8 mouse cellular contexts compared by ENCODE assay signal in genomic region chr7:3275455-3276170, GRCm38 (mm10). TPM values are rescaled to one million over a fixed set of nuclear protein-coding genes. Genes with fewer than 3 reads are reported as not detected.
DNase-seq lines count a peak whose midpoint lies in the region; ATAC-seq and TF ChIP-seq lines count a peak whose summit lies in the region.

No protein-coding gene starts in this region.

- TF ChIP-seq EP300 in heart, adult 2 months (IDR thresholded peaks at IDR 0.05; ENCODE audit: insufficient read depth, low read depth, low read length), result no peak

- no peaks in the 10 kb centered on the region for H3K79me2 ChIP-seq in heart, adult 2 months (replicated peaks; ENCODE audit: control insufficient read depth, insufficient read depth, low read length)

- peak overlapping the region; percentile 51 for H3K9ac ChIP-seq in heart, adult 2 months (ENCODE audit: low read depth, low read length)
- no peak overlapping the region for H3K9ac ChIP-seq in embryonic facial prominence, embryonic 12.5 days
- H3K9ac ChIP-seq in kidney, postnatal 0 days (ENCODE audit: low read depth, low read length), result no peak overlapping the region

- H3K4me3 ChIP-seq in heart, adult 2 months, result peak overlapping the region; percentile 32
- H3K4me3 ChIP-seq in embryonic facial prominence, embryonic 12.5 days, result no peak overlapping the region
- no peak overlapping the region for H3K4me3 ChIP-seq in kidney, postnatal 0 days (replicated peaks; ENCODE audit: low read depth, low read length)

- no peaks in the 10 kb centered on the region for H3K9me3 ChIP-seq in embryonic facial prominence, embryonic 12.5 days
- H3K9me3 ChIP-seq in kidney, postnatal 0 days (replicated peaks; ENCODE audit: low read length), result no peaks in the 10 kb centered on the region

- 36% methylated on average over 6 of the region's 6 CpGs for WGBS in heart, adult 2 months
- 39% methylated on average over 6 of the region's 6 CpGs for WGBS in embryonic facial prominence, embryonic 12.5 days
- WGBS in kidney, postnatal 0 days, result 47% methylated on average over 6 of the region's 6 CpGs

- H3K36me3 ChIP-seq in heart, adult 2 months (ENCODE audit: control insufficient read depth, insufficient read depth, low read length), result no peaks in the 10 kb centered on the region
- H3K36me3 ChIP-seq in embryonic facial prominence, embryonic 12.5 days, result no peaks in the 10 kb centered on the region
- H3K36me3 ChIP-seq in kidney, postnatal 0 days (ENCODE audit: insufficient read depth, low read length), result no peaks in the 10 kb centered on the region

- intact Hi-C loops in heart, adult 2 months (cut with DNase I), result loop anchor here (1.0 kb wide), 1 partner anchor 17 kb away; no protein-coding TSS in a partner anchor
- intact Hi-C loops in heart, postnatal 25 days (cut with DNase I), result loop anchor here (2.0 kb wide), 1 partner anchor 17 kb away; no protein-coding TSS in a partner anchor

- no peaks in the 10 kb centered on the region for H3K27me3 ChIP-seq in heart, adult 2 months (ENCODE audit: control insufficient read depth, insufficient read depth, low read length)
- no peaks in the 10 kb centered on the region for H3K27me3 ChIP-seq in embryonic facial prominence, embryonic 12.5 days
- no peaks in the 10 kb centered on the region for H3K27me3 ChIP-seq in kidney, postnatal 0 days (ENCODE audit: insufficient read depth, low read length)

- TF ChIP-seq CTCF in heart, adult 2 months (IDR thresholded peaks at IDR 0.05), result no peak
- no peak for TF ChIP-seq CTCF in kidney, postnatal 0 days (IDR thresholded peaks at IDR 0.05; ENCODE audit: low read depth)

- peak; percentile 51 for DNase-seq in heart, adult 2 months
- no peak for DNase-seq in heart, postnatal 25 days (ENCODE audit: low spot score)
- DNase-seq in kidney, postnatal 0 days (ENCODE audit: low spot score), result peak; percentile 73
- DNase-seq in cerebellum, adult 9-10 months, result no peak
- DNase-seq in thymus, postnatal 4 days, result no peak
- no peak for DNase-seq in ovary, postnatal 36 days (ENCODE audit: low spot score)

- H3K4me2 ChIP-seq in embryonic facial prominence, embryonic 12.5 days (replicated peaks), result no peak overlapping the region
- no peak overlapping the region for H3K4me2 ChIP-seq in kidney, postnatal 0 days (ENCODE audit: low read length)

- TF ChIP-seq POLR2A in heart, adult 2 months (IDR thresholded peaks at IDR 0.05; ENCODE audit: insufficient read depth, low read depth, low read length), result no peak

- peak overlapping the region; percentile 72 for H3K27ac ChIP-seq in heart, adult 2 months
- H3K27ac ChIP-seq in embryonic facial prominence, embryonic 12.5 days, result 0 out of 2 replicates have a peak overlapping the region, but pooled peaks have one; percentile 36
- peak overlapping the region; percentile 78; the same call in 1 of the 2 replicates for H3K27ac ChIP-seq in kidney, postnatal 0 days

- H3K4me1 ChIP-seq in heart, adult 2 months (ENCODE audit: control insufficient read depth, insufficient read depth, low read length), result peaks cover 10% of the 10 kb centered on the region
- 0 out of 2 replicates have a peak, but pooled peaks cover 3% of the 10 kb centered on the region for H3K4me1 ChIP-seq in embryonic facial prominence, embryonic 12.5 days
- no peaks in the 10 kb centered on the region for H3K4me1 ChIP-seq in kidney, postnatal 0 days (replicated peaks; ENCODE audit: insufficient read depth, low read length)

- ATAC-seq in embryonic facial prominence, embryonic 12.5 days (ENCODE audit: insufficient number of reproducible peaks, insufficient read depth, low FRiP score, low TSS enrichment), result no peak
- no peak for ATAC-seq in kidney, postnatal 0 days (replicated peaks; ENCODE audit: low FRiP score, low read depth)
- 0 out of 2 replicates have a peak, but pooled peaks have one; percentile 40 for ATAC-seq in monocyte, adult 5-6 weeks (replicated peaks; ENCODE audit: insufficient number of reproducible peaks, low FRiP score, low TSS enrichment, poor library complexity, severe bottlenecking)

RNA-seq across cellular contexts. Expression of gene Myadm, which starts 13.3 kb away (rescaled TPM):
- total RNA-seq in heart, adult 2 months (2021), result 100 to 1,000 TPM; 131 to 139 TPM
- polyA plus RNA-seq in heart, adult 2 months (2012; rRNA removed), result 397 and 685 TPM in 2 replicates
- 100 to 1,000 TPM; 157 to 191 TPM for total RNA-seq in heart, postnatal 25 days (2021)
- polyA plus RNA-seq in embryonic facial prominence, embryonic 12.5 days (2016; fragmentation: Nextera tagmentation; extraction: Ambion mirVana), result 34.4 and 38.0 TPM in 2 replicates
- polyA plus RNA-seq in kidney, postnatal 0 days (2015; fragmentation: Nextera tagmentation; extraction: Ambion mirVana), result 73.0 and 79.8 TPM in 2 replicates
- total RNA-seq in monocyte, adult 5-6 weeks (2017), result 50.6 to 61.2 TPM (median 60.3 TPM) in 3 replicates

RNA-seq across cellular contexts. Expression of gene Prkcg, which starts 13.4 kb away (rescaled TPM):
- 1 to 10 TPM in 1 of 2 experiments, under 1 TPM in 1; 0.89 to 3.0 TPM for total RNA-seq in heart, adult 2 months (2021)
- polyA plus RNA-seq in heart, adult 2 months (2012; rRNA removed), result 4.5 and 4.7 TPM in 2 replicates
- total RNA-seq in heart, postnatal 25 days (2021), result 1 to 10 TPM; 1.3 to 3.1 TPM
- 0.12 and 0.19 TPM in 2 replicates for polyA plus RNA-seq in embryonic facial prominence, embryonic 12.5 days (2016; fragmentation: Nextera tagmentation; extraction: Ambion mirVana)
- 0.05 TPM in 2 replicates for polyA plus RNA-seq in kidney, postnatal 0 days (2015; fragmentation: Nextera tagmentation; extraction: Ambion mirVana)
- 1.9 to 7.0 TPM (median 3.2 TPM) in 3 replicates for total RNA-seq in monocyte, adult 5-6 weeks (2017)

RNA-seq across cellular contexts. Expression of gene Nlrp12, which starts 26.1 kb away (rescaled TPM):
- total RNA-seq in heart, adult 2 months (2021), result under 1 TPM in 1 of 2 experiments, not detected in 1; 0.13 TPM
- 0.14 TPM in 1 of 2 replicates, not detected in the other for polyA plus RNA-seq in heart, adult 2 months (2012; rRNA removed)
- total RNA-seq in heart, postnatal 25 days (2021), result not detected
- 0.03 TPM in 1 of 2 replicates, not detected in the other for polyA plus RNA-seq in embryonic facial prominence, embryonic 12.5 days (2016; fragmentation: Nextera tagmentation; extraction: Ambion mirVana)
- 0.05 TPM in 1 of 2 replicates, not detected in the other for polyA plus RNA-seq in kidney, postnatal 0 days (2015; fragmentation: Nextera tagmentation; extraction: Ambion mirVana)
- 2.6 to 2.9 TPM in 2 of 3 replicates, not detected in the other for total RNA-seq in monocyte, adult 5-6 weeks (2017)

RNA-seq across cellular contexts. Expression of gene Cacng7, which starts 57.1 kb away (rescaled TPM):
- 1 to 10 TPM; 4.3 to 5.4 TPM for total RNA-seq in heart, adult 2 months (2021)
- polyA plus RNA-seq in heart, adult 2 months (2012; rRNA removed), result 6.7 and 7.7 TPM in 2 replicates
- total RNA-seq in heart, postnatal 25 days (2021), result 1 to 10 TPM; 3.5 to 4.3 TPM
- polyA plus RNA-seq in embryonic facial prominence, embryonic 12.5 days (2016; fragmentation: Nextera tagmentation; extraction: Ambion mirVana), result 3.7 TPM in 2 replicates
- 0.64 and 0.83 TPM in 2 replicates for polyA plus RNA-seq in kidney, postnatal 0 days (2015; fragmentation: Nextera tagmentation; extraction: Ambion mirVana)
- total RNA-seq in monocyte, adult 5-6 weeks (2017), result not detected in 3 replicates

Comparison
In these comparisons a context has a peak if more than half of its experiments do, and no peak if none do; other contexts are left out.
1. DNase-seq: peak in heart, adult 2 months (2 of 2) and kidney, postnatal 0 days (single experiment); none in heart, postnatal 25 days (single experiment), cerebellum, adult 9-10 months (single experiment), thymus, postnatal 4 days (single experiment) and ovary, postnatal 36 days (single experiment).
2. Peak in every context shown above with its lines, with median percentiles within 50 percentile points of each other: H3K27ac ChIP-seq.